Mouse (Mus musculus): ENCODE measurements around the gene Zfp59. TPM values are rescaled to one million over a fixed set of nuclear protein-coding genes. Genes with fewer than 3 reads are reported as not detected.
"Not testable (repeated sequence)": the region's sequence is repeated elsewhere in the genome, so short reads cannot be mapped to it uniquely, and the experiment has no call there.

Zfp59 gene
- polyA plus RNA-seq (2016; fragmentation: Nextera tagmentation; extraction: Ambion mirVana): 6.9 and 7.4 TPM in 2 replicates

DNA sequence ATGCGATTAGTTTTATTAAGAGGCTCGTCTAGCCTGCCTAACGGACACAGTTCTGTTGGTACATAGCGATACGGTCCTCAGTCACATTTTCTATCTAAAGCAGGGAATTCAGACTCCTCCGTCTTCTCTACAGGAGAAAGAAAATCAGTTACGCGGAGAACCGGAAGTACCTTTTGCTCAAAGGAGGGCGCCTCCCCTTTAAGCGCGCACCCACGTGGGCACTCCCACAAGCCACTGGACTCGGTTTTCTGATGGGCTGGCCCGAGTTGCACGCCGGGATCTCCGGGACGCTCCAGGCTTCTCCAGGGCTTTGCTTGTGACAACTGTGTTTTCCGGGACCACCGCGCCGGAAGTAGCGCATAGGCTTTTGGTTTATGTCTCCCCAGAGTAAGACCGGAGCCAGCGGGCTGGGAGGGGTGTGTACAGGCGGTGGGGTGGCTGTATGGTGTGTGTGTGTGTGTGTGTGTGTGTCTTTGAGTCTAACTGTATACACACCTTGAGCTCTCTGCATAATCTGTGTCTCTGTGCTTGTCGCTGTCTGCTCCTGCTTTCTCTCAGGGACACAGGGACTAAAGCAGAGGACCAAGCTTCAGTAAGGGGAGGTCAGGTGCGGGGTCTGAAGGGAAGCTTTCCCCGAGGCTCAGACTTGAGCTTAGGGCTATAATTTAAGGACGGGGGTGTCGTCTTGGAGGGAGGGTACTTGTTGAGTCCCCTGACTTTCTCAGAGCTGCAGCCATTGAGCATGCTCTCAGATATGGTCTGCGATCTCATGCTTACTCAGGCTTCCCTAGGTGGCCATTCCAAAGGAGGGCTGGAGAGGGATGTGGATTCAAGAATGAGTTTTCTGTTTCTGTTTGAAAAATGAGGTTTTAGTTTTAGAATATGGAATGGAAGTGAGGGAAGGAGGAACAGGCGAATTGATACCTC lies at the start of gene Zfp59:
Zfp59 (plus strand) TSS at position 285 of the 927 bp plus-strand sequence.
- H3K36me3 ChIP-seq: peaks cover 1% of the 10 kb centered on the region; the same call in 1 of the 2 replicates
- 4% methylated on average over 34 of the region's 34 CpGs for WGBS
- no peaks in the 10 kb centered on the region for H3K9me3 ChIP-seq

GRCm38 (mm10) chr7:27789306-27789705 lies 49.1 kb upstream of the Zfp59 start:
- peaks cover 11% of the 10 kb centered on the region for H3K9me3 ChIP-seq
- H3K36me3 ChIP-seq: no peaks in the 10 kb centered on the region
- no peak overlapping the region for H3K4me3 ChIP-seq
- H3K4me1 ChIP-seq: no peaks in the 10 kb centered on the region
- DNase-seq (ENCODE audit: low spot score): no peak
- 82% methylated on average over 5 of the region's 5 CpGs for WGBS
- no peaks in the 10 kb centered on the region for H3K27me3 ChIP-seq (ENCODE audit: insufficient read depth, poor library complexity, severe bottlenecking)
- H3K27ac ChIP-seq: no peak overlapping the region

More for the DNA sequence above, at the start of gene Zfp59:
- H3K4me3 ChIP-seq: peak within 1 kb of the TSS; percentile 70
- DNase-seq (ENCODE audit: low spot score): peak; percentile 97
- peaks cover 9% of the 10 kb centered on the region for H3K4me1 ChIP-seq
- H3K27me3 ChIP-seq (ENCODE audit: insufficient read depth, poor library complexity, severe bottlenecking): no peaks in the 10 kb centered on the region
- peak within 1 kb of the TSS; percentile 81 for H3K27ac ChIP-seq

GRCm38 (mm10) chr7:27793865-27794264 lies 44.5 kb upstream of the Zfp59 start:
- H3K9me3 ChIP-seq; H3K36me3 ChIP-seq; H3K4me1 ChIP-seq; H3K27me3 ChIP-seq (ENCODE audit: insufficient read depth, poor library complexity, severe bottlenecking); DNase-seq (ENCODE audit: low spot score); H3K27ac ChIP-seq; H3K4me3 ChIP-seq: not testable (repeated sequence)
- 71% methylated on average over 3 of the region's 3 CpGs for WGBS

DNA sequence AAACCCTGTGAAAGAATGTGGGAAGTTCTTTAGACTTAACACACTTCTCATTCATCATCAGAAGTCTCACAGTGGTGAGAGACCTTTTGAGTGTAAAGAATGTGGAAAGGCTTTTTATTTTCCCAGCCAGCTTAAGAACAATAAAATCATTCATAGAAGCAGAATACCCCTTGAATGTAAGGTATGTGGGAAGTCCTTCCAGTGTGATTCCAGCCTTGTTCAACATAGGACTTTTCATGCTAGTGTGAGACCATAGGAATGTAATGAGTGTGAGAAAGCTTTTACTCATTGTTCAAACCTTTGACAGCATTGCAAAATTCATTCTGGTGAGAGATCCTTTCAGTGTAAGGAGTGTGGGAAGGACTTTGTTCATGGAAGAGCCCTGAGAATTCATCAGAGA lies 43.8 kb upstream of the Zfp59 start:
- no peak overlapping the region for H3K27ac ChIP-seq
- DNase-seq (ENCODE audit: low spot score): no peak

DNA sequence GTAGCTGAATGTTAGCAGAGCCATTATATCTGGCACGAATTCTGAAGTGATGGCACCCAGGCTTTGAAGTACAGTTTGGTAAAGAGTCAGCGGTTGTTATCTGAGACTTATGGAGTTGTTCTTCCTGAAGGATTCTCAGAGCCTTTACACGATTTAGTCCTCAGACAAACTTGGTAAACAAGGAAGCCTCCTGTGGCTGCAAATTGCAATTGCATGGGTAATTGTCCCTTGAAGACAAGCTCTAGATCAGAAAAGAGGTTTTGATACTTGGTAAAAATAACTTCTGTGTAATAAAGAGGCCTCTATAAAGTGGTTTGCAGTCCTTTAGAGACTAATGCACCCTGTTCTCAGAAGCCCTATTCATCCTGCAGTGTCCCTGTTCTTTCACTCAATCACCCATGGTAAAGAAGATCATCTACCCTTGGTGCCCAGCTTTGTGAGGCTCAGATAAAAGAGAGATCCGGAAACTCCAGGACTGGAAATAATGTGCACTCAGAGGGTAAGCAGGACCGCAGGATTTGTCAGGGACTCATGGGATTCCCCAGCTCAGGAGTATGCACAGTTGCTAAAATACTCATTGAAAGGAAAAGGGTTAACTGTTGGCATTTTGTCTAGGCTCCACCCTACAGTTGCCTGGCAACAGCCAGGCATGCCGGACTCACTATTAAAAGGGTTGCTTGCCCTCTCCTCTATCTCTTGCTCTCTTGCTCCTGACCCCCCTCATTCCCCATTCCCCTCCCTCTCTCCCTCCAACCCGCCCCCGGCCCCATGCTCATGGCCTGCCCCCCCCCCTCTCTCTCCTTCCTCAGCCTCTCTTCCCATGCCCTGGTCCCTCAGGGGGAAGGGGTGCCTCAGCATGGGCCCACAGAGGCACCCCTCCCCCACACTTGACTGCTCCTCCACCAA lies 40.2 kb upstream of the Zfp59 start:
- peak; percentile 78 for DNase-seq (ENCODE audit: low spot score)
- Histone ChIP-seq H3K36me3 (no peaks in the 10 kb centered on the region), H3K4me3 (peak overlapping the region; percentile 24), H3K9me3 (no peaks in the 10 kb centered on the region), H3K27ac (peak overlapping the region; percentile 60), H3K27me3 (ENCODE audit: insufficient read depth, poor library complexity, severe bottlenecking) (no peaks in the 10 kb centered on the region), H3K4me1 (peaks cover 11% of the 10 kb centered on the region; the same call in 1 of the 2 replicates)
- WGBS: 37% methylated on average over 6 of the region's 8 CpGs

More for the DNA sequence above, 43.8 kb upstream of the Zfp59 start:
- Histone ChIP-seq H3K4me1 (peaks cover 11% of the 10 kb centered on the region; the same call in 1 of the 2 replicates), H3K9me3 (no peaks in the 10 kb centered on the region; the same call in 1 of the 2 replicates), H3K4me3 (no peak overlapping the region), H3K27me3 (ENCODE audit: insufficient read depth, poor library complexity, severe bottlenecking) (no peaks in the 10 kb centered on the region), H3K36me3 (no peaks in the 10 kb centered on the region)

GRCm38 (mm10) chr7:27801137-27801536 lies 37.3 kb upstream of the Zfp59 start:
- Histone ChIP-seq H3K4me3 (no peak overlapping the region), H3K36me3 (peaks cover 2% of the 10 kb centered on the region; the same call in 1 of the 2 replicates), H3K9me3 (no peaks in the 10 kb centered on the region), H3K27ac (0 out of 2 replicates have a peak overlapping the region, but pooled peaks have one; percentile 0), H3K27me3 (ENCODE audit: insufficient read depth, poor library complexity, severe bottlenecking) (no peaks in the 10 kb centered on the region), H3K4me1 (peaks cover 11% of the 10 kb centered on the region; the same call in 1 of the 2 replicates)
- WGBS: 59% methylated on average over 2 of the region's 2 CpGs
- no peak for DNase-seq (ENCODE audit: low spot score)

DNA sequence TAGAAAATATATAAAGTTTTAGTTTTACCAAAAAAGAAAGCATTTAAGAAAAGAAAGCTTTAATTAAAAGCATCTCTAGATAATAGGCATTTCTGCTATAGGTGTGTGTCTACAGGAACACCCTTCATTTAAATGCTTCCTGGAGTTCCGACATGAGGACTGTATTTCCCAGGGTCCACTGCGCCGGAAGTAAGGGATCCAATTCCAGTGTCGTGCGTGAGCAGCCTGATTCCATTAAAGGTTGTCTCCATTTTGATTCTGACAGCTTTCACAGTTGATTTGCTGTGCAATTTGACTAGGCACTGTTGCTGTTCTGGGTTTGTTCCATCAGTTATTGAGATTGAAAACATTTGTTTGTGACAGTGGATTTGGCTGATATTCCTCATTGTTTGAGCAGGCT lies 35.4 kb upstream of the Zfp59 start:
- Histone ChIP-seq H3K27ac (no peak overlapping the region), H3K27me3 (ENCODE audit: insufficient read depth, poor library complexity, severe bottlenecking) (no peaks in the 10 kb centered on the region), H3K4me1 (peaks cover 10% of the 10 kb centered on the region; the same call in 1 of the 2 replicates), H3K9me3 (no peaks in the 10 kb centered on the region), H3K36me3 (peaks cover 10% of the 10 kb centered on the region), H3K4me3 (no peak overlapping the region)
- no peak for DNase-seq (ENCODE audit: low spot score)
- WGBS: 72% methylated on average over 5 of the region's 5 CpGs

DNA sequence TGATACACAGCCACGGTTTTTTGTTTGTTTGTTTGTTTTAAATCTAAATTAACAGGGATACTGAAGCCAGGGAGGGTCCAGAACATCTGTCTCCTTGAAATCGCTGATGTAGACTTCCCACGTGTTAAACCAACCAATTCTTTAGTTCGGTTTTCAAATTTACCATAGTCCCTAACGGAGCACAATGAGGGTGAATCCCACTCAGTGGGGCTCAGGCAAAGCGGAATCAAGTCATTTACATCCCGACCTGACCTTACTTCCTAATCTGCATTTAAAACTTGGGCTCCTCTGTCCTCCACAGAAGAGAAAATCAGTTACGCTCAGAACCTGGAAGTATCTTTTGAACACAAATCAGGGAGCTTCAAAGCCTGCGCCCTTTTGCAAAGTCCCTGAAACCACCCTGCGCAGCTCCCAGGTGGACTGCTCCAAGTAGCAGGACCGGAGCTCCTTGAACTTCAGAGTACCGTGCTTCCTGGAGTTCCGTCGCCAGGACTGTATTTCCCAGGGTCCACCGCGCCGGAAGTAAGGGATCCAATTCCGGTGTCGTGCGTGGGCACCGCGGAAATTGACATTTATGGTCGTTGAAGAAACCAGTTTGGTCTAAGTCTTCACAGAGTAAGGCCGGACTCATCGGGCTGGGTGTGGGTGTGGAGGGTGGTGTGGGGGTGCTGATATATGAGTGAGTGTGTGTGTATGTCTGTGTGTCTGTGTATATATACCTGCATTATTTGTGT lies 33.9 kb upstream of the Zfp59 start:
- H3K36me3 ChIP-seq: peaks cover 25% of the 10 kb centered on the region
- no peaks in the 10 kb centered on the region for H3K4me1 ChIP-seq
- no peaks in the 10 kb centered on the region for H3K27me3 ChIP-seq (ENCODE audit: insufficient read depth, poor library complexity, severe bottlenecking)
- DNase-seq (ENCODE audit: low spot score): peak; percentile 95
- peak overlapping the region; percentile 74 for H3K4me3 ChIP-seq
- under 1% methylated on average over 25 of the region's 25 CpGs for WGBS
- peak overlapping the region; percentile 86 for H3K27ac ChIP-seq
- no peaks in the 10 kb centered on the region for H3K9me3 ChIP-seq

GRCm38 (mm10) chr7:27806896-27807295 lies 31.5 kb upstream of the Zfp59 start, which contains the start of gene Zfp626:
TSS of gene Zfp626 (plus strand) at chr7:27807196.
- WGBS: 86% methylated on average over 3 of the region's 3 CpGs
- not testable (repeated sequence) for H3K27ac ChIP-seq; H3K4me3 ChIP-seq; H3K9me3 ChIP-seq; H3K27me3 ChIP-seq (ENCODE audit: insufficient read depth, poor library complexity, severe bottlenecking); DNase-seq (ENCODE audit: low spot score); H3K4me1 ChIP-seq
- peaks cover 46% of the 10 kb centered on the region for H3K36me3 ChIP-seq

- WGBS: 81% methylated on average over 7 of the region's 7 CpGs
These were observed 31.1 kb upstream of the Zfp59 start for GRCm38 (mm10) chr7:27807305-27807704.

GRCm38 (mm10) chr7:27818526-27819110 lies 19.8 kb upstream of the Zfp59 start:
- H3K9me3 ChIP-seq: no peaks in the 10 kb centered on the region
- no peak overlapping the region for H3K4me3 ChIP-seq
- no peak overlapping the region for H3K27ac ChIP-seq
- H3K27me3 ChIP-seq (ENCODE audit: insufficient read depth, poor library complexity, severe bottlenecking): no peaks in the 10 kb centered on the region
- H3K36me3 ChIP-seq: peaks cover 42% of the 10 kb centered on the region
- no peak for DNase-seq (ENCODE audit: low spot score)
- WGBS: 90% methylated on average over 7 of the region's 7 CpGs
- no peaks in the 10 kb centered on the region for H3K4me1 ChIP-seq

More at GRCm38 (mm10) chr7:27807305-27807704, 31.1 kb upstream of the Zfp59 start:
- H3K36me3 ChIP-seq: peaks cover 50% of the 10 kb centered on the region
- not testable (repeated sequence) for H3K27ac ChIP-seq; H3K4me1 ChIP-seq; H3K9me3 ChIP-seq; H3K4me3 ChIP-seq; DNase-seq (ENCODE audit: low spot score); H3K27me3 ChIP-seq (ENCODE audit: insufficient read depth, poor library complexity, severe bottlenecking)

DNA sequence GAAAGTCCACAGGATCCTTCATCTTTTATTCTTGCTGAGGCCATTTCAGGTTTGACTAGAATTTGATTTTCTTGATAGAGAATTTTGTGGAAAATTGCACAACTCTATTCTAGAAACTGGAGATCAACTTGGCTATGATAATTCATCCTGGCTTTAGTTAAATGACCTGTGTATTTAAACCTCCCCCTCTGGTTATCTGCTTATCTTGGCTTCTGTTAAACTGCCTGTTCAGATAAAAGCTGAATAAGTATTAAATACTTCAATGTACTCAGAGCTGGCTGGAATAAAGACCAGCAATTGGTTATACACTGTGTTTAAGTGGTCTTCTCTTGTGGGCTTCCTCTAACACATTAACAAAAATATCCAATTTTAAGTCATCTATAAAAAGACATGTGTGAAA lies 15.8 kb upstream of the Zfp59 start:
- Histone ChIP-seq H3K9me3 (no peaks in the 10 kb centered on the region; the same call in 1 of the 2 replicates), H3K4me3 (no peak overlapping the region), H3K4me1 (no peaks in the 10 kb centered on the region), H3K27ac (no peak overlapping the region), H3K27me3 (ENCODE audit: insufficient read depth, poor library complexity, severe bottlenecking) (no peaks in the 10 kb centered on the region), H3K36me3 (peaks cover 23% of the 10 kb centered on the region)
- DNase-seq (ENCODE audit: low spot score): no peak

Measured in heart, embryonic 10.5 days (tissue).